Comparison of ENCODE assay signal across 7 mouse cellular contexts in genomic region chr3:20366558-20367522, GRCm38 (mm10). TPM values are rescaled to one million over a fixed set of nuclear protein-coding genes. Genes with fewer than 3 reads are reported as not detected.
DNase-seq lines count a peak whose midpoint lies in the region; ATAC-seq and TF ChIP-seq lines count a peak whose summit lies in the region.

Gene Agtr1b, minus strand, starts transcription at chr3:20367177.

- H3K9me3 ChIP-seq in forebrain, embryonic 15.5 days, result no peaks in the 10 kb centered on the region
- H3K9me3 ChIP-seq in limb, embryonic 11.5 days (ENCODE audit: control insufficient read depth, low read length), result no peaks in the 10 kb centered on the region

- no peak for TF ChIP-seq POLR2A in brain, embryonic 14.5 days (IDR thresholded peaks at IDR 0.05; ENCODE audit: borderline replicate concordance, extremely low read depth, insufficient read depth, insufficient read length, poor library complexity, severe bottlenecking)

- no peaks in the 10 kb centered on the region for H3K36me3 ChIP-seq in forebrain, embryonic 15.5 days
- no peaks in the 10 kb centered on the region for H3K36me3 ChIP-seq in limb, embryonic 11.5 days (ENCODE audit: control insufficient read depth, insufficient read depth, low read length)

- DNase-seq in layer of hippocampus, postnatal 14 days (ENCODE audit: low spot score in 2 of 2), result peak; percentile 1 to 9
- DNase-seq in layer of hippocampus, adult 11-12 months (ENCODE audit: low spot score), result no peak
- peak; percentile 68 for DNase-seq in brain, embryonic 14.5 days (ENCODE audit: low read depth)
- peak; percentile 31 for DNase-seq in limb, embryonic 11.5 days (ENCODE audit: low spot score)
- DNase-seq in retina, postnatal 1 day, result peak; percentile 47
- DNase-seq in thymus, postnatal 36 days, result no peak

- WGBS in forebrain, embryonic 15.5 days, result 11% methylated on average over 19 of the region's 19 CpGs
- 9% methylated on average over 19 of the region's 19 CpGs for WGBS in limb, embryonic 11.5 days

- ATAC-seq in forebrain, embryonic 15.5 days (replicated peaks), result peak; percentile 91
- peak; percentile 83 for ATAC-seq in limb, embryonic 11.5 days (ENCODE audit: insufficient number of reproducible peaks, low FRiP score, low TSS enrichment, low read depth)

- TF ChIP-seq CTCF in brain, embryonic 14.5 days (IDR thresholded peaks at IDR 0.05; ENCODE audit: borderline replicate concordance, extremely low read depth, insufficient read depth, insufficient read length), result no peak

- no peak within 1 kb of the TSS for H3K27ac ChIP-seq in forebrain, embryonic 15.5 days (replicated peaks)
- H3K27ac ChIP-seq in limb, embryonic 11.5 days (replicated peaks; ENCODE audit: low read depth, low read length), result no peak within 1 kb of the TSS

- peak within 1 kb of the TSS; percentile 30 for H3K4me3 ChIP-seq in forebrain, embryonic 15.5 days
- no peak within 1 kb of the TSS for H3K4me3 ChIP-seq in limb, embryonic 11.5 days (ENCODE audit: low read depth, low read length)

- peaks cover 4% of the 10 kb centered on the region; the same call in 1 of the 2 replicates for H3K4me1 ChIP-seq in forebrain, embryonic 15.5 days
- no peaks in the 10 kb centered on the region for H3K4me1 ChIP-seq in limb, embryonic 11.5 days (ENCODE audit: control insufficient read depth, insufficient read depth, low read length)

- H3K4me2 ChIP-seq in forebrain, embryonic 15.5 days (replicated peaks), result peak within 1 kb of the TSS; percentile 43
- H3K4me2 ChIP-seq in limb, embryonic 11.5 days (ENCODE audit: low read depth, severe bottlenecking), result peak within 1 kb of the TSS; percentile 36

- 0 out of 2 replicates have a peak within 1 kb of the TSS, but pooled peaks have one; percentile 9 for H3K9ac ChIP-seq in forebrain, embryonic 15.5 days (replicated peaks)
- H3K9ac ChIP-seq in limb, embryonic 11.5 days (ENCODE audit: low read length), result no peak within 1 kb of the TSS

- no peaks in the 10 kb centered on the region for H3K27me3 ChIP-seq in forebrain, embryonic 15.5 days
- H3K27me3 ChIP-seq in limb, embryonic 11.5 days (ENCODE audit: control insufficient read depth, insufficient read depth, low read length), result no peaks in the 10 kb centered on the region

RNA-seq across cellular contexts. Expression of gene Agtr1b, which starts in this region (rescaled TPM):
- not detected for total RNA-seq in layer of hippocampus, postnatal 14 days (2021)
- 0.04 and 0.08 TPM in 2 replicates for polyA plus RNA-seq in brain, embryonic 14.5 days (2012; rRNA removed)
- 0.08 TPM in 1 of 2 replicates, not detected in the other for polyA plus RNA-seq in forebrain, embryonic 15.5 days (2015; fragmentation: Nextera tagmentation; extraction: Ambion mirVana)
- 0.09 TPM in 1 of 2 replicates, not detected in the other for polyA plus RNA-seq in limb, embryonic 11.5 days (2014; fragmentation: Nextera tagmentation; extraction: Ambion mirVana)

Comparison
In these comparisons a context has a peak if more than half of its experiments do, and no peak if none do; other contexts are left out.
1. Peak in DNase-seq in layer of hippocampus, postnatal 14 days; RNA of the gene not detected or under 1 TPM.
2. Peak in DNase-seq in brain, embryonic 14.5 days; RNA of the gene not detected or under 1 TPM.
3. Peak in ATAC-seq, H3K4me3 ChIP-seq, H3K9ac ChIP-seq and H3K4me2 ChIP-seq in forebrain, embryonic 15.5 days; RNA of the gene not detected or under 1 TPM.
4. Peak in DNase-seq, ATAC-seq and H3K4me2 ChIP-seq in limb, embryonic 11.5 days; RNA of the gene not detected or under 1 TPM.